Mouse (Mus musculus): ENCODE results near the gene Tmem86a. TPM values are rescaled to one million over a fixed set of nuclear protein-coding genes. Genes with fewer than 3 reads are reported as not detected.

Gene Tmem86a
- polyA plus RNA-seq, 1 experiment from 2014 or later = 20.5 TPM

- no peak for DNase-seq (ENCODE audit: low spot score)
These were observed 23.4 kb downstream of the Tmem86a start for GRCm38 (mm10) chr7:47073536-47074521.

- DNase-seq (ENCODE audit: low spot score) = no peak
These were observed 25.8 kb downstream of the Tmem86a start for GRCm38 (mm10) chr7:47076193-47076592.

GRCm38 (mm10) chr7:47076729-47077128 lies 26.3 kb downstream of the Tmem86a start:
- no peak for DNase-seq (ENCODE audit: low spot score)

GRCm38 (mm10) chr7:47077451-47077850 lies 27.1 kb downstream of the Tmem86a start:
- DNase-seq (ENCODE audit: low spot score) = peak; percentile 64

- DNase-seq (ENCODE audit: low spot score) = no peak
These were observed 30.5 kb downstream of the Tmem86a start for GRCm38 (mm10) chr7:47080868-47081267.

GRCm38 (mm10) chr7:47081277-47081676 lies 30.9 kb downstream of the Tmem86a start:
- peak; percentile 45 for DNase-seq (ENCODE audit: low spot score)

- no peak for DNase-seq (ENCODE audit: low spot score)
These were observed 34.7 kb downstream of the Tmem86a start for GRCm38 (mm10) chr7:47085075-47085474.

GRCm38 (mm10) chr7:47093935-47094334 lies 43.5 kb downstream of the Tmem86a start:
- DNase-seq (ENCODE audit: low spot score) = no peak

GRCm38 (mm10) chr7:47094969-47095368 lies 44.6 kb downstream of the Tmem86a start:
- no peak for DNase-seq (ENCODE audit: low spot score)

GRCm38 (mm10) chr7:47098044-47098443 lies 47.6 kb downstream of the Tmem86a start:
- no peak for DNase-seq (ENCODE audit: low spot score)

GRCm38 (mm10) chr7:47099306-47099705 lies 48.9 kb downstream of the Tmem86a start:
- DNase-seq (ENCODE audit: low spot score) = no peak

- no peak for DNase-seq (ENCODE audit: low spot score)
These were observed 50.2 kb downstream of the Tmem86a start for GRCm38 (mm10) chr7:47100615-47101014.

- no peak for DNase-seq (ENCODE audit: low spot score)
These were observed 52.6 kb downstream of the Tmem86a start for GRCm38 (mm10) chr7:47102970-47103369.

GRCm38 (mm10) chr7:47103671-47104414 lies 53.4 kb downstream of the Tmem86a start:
- peak; percentile 27 for DNase-seq (ENCODE audit: low spot score)

Small RNA genes lying within 50 kb of the gene (microRNA-seq; reads per million reads assigned to microRNA genes)
- not detected for gene Mir7056 (ENCODE audit: borderline number of aligned reads)

Other genes starting within 250 kb of the Tmem86a start
- gene Ldha, start 209.1 kb upstream of the Tmem86a start, polyA plus RNA-seq (2015; fragmentation: Nextera tagmentation; extraction: Ambion mirVana) = 1,216 and 1,339 TPM in 2 replicates
- gene Ldhc, start 189.4 kb upstream of the Tmem86a start, polyA plus RNA-seq (2015; fragmentation: Nextera tagmentation; extraction: Ambion mirVana) = not detected in 2 replicates
- 145 and 152 TPM in 2 replicates for gene Tsg101, start 130.6 kb upstream of the Tmem86a start, polyA plus RNA-seq (2015; fragmentation: Nextera tagmentation; extraction: Ambion mirVana)
- 6.1 and 6.4 TPM in 2 replicates for gene Uevld, start 92.1 kb upstream of the Tmem86a start, polyA plus RNA-seq (2015; fragmentation: Nextera tagmentation; extraction: Ambion mirVana)
- not detected in 2 replicates for gene Gm9999, start 67.0 kb upstream of the Tmem86a start, polyA plus RNA-seq (2015; fragmentation: Nextera tagmentation; extraction: Ambion mirVana)
- 14.7 and 15.1 TPM in 2 replicates for gene Spty2d1, start 42.2 kb upstream of the Tmem86a start, polyA plus RNA-seq (2015; fragmentation: Nextera tagmentation; extraction: Ambion mirVana)
- 0.24 and 0.27 TPM in 2 replicates for gene Ptpn5, start 83.1 kb downstream of the Tmem86a start, polyA plus RNA-seq (2015; fragmentation: Nextera tagmentation; extraction: Ambion mirVana)
- not detected in 2 replicates for gene Mrgpra6, start 154.3 kb downstream of the Tmem86a start, polyA plus RNA-seq (2015; fragmentation: Nextera tagmentation; extraction: Ambion mirVana)
- gene Mrgpra9, start 202.2 kb downstream of the Tmem86a start, polyA plus RNA-seq (2015; fragmentation: Nextera tagmentation; extraction: Ambion mirVana) = not detected in 2 replicates

Measured in thymus, postnatal 0 days (tissue).